Mouse (Mus musculus): ENCODE results near the gene Cdh23.

DNA sequence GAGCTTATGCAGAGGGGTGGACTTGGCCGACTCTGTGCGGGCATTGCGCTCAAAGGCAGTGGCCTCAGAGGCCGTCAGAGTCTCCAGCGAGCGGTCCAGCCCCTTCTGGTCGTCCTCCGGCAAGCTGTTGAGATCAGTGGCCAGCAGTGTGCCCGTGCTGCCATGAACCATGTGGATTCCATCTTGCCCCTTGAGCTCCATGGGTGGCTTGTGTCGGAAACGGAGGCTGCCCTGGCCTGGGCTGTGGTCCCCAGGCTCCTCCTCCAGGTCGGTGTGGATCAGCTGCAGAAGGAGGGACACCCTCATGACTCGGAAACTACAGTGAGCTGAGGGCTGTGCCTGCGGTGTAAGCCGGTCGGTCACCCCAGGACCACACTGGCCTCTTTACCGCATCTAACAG, 392.9 kb downstream of the Cdh23 start:
- no peak for TF ChIP-seq POLR2A (IDR thresholded peaks at IDR 0.05; ENCODE audit: borderline replicate concordance, extremely low read depth, insufficient read depth, insufficient read length, poor library complexity, severe bottlenecking)
- TF ChIP-seq CTCF (IDR thresholded peaks at IDR 0.05; ENCODE audit: borderline replicate concordance, extremely low read depth, insufficient read depth, insufficient read length), result no peak

Data from brain, embryonic 14.5 days (tissue).